Mouse (Mus musculus) cortical plate, adult 2 months (tissue): ENCODE measurements at regions not wholly inside any gene's neighbourhood (a gene's known extent, or its start where the extent isn't known, plus 50 kb on each side); places are given as distances from the start of the nearest gene placed in this dataset.
"Not testable (repeated sequence)": the region's sequence is repeated elsewhere in the genome, so short reads cannot be mapped to it uniquely, and the experiment has no call there.

ENCODE experiments used
- H3K27ac ChIP-seq: fragments of 200-500 bp; 2 replicates; pipeline ENCODE4 v1.5.1; 2012; ENCODE audit warnings: low read length, control low read depth, inconsistent platforms; ENCODE audit not compliant: insufficient read depth
- H3K4me1 ChIP-seq: fragments of 200-500 bp; 2 replicates; pipeline ENCODE4 v1.6.1; 2011; ENCODE audit warnings: low read length; ENCODE audit not compliant: control insufficient read depth, insufficient read depth
- H3K4me3 ChIP-seq: fragments of 200-500 bp; 2 replicates; pipeline ENCODE4 v1.5.1; 2011; ENCODE audit warnings: mild to moderate bottlenecking, low read length, control low read depth; ENCODE audit not compliant: insufficient read depth
- CTCF ChIP-seq: fragments of 200-500 bp; IDR thresholded peaks from 2 replicates; pipeline ENCODE4 v1.5.1; 2011; ENCODE audit warnings: mild to moderate bottlenecking, control low read depth, low read length; ENCODE audit not compliant: insufficient read depth; ENCODE audit errors: extremely low read depth
- POLR2A ChIP-seq: fragments of 200-500 bp; IDR thresholded peaks from 2 replicates; pipeline ENCODE4 v1.6.1; 2011; ENCODE audit warnings: mild to moderate bottlenecking, low read length, control low read depth; ENCODE audit not compliant: insufficient read depth; ENCODE audit errors: extremely low read depth

DNA sequence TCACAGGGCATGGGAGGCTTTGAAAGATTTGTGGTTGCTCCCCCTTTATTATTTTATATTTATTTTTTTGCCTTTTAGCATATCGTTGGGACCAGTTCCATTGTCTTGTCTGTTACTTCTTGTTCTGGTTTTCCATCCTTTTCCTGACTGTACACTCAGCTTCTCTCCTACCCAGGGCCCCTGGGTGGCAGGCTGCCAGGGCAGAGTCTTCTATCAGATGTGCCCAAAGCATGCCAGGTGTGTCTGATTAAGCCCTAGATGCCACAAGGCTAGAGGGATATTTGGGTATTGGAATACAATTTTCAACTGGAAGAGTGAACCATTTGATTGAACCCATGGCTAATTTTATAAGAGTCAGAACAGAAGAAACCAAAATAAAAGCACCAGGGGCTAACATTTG, 236.2 kb downstream of the Bcl11a start:
- Histone ChIP-seq H3K27ac (no peak overlapping the region), H3K4me1 (no peaks in the 10 kb centered on the region), H3K4me3 (no peak overlapping the region)
- TF ChIP-seq CTCF (no peak), POLR2A (no peak)

GRCm38 (mm10) chr11:24315582-24315981, 237.7 kb downstream of the Bcl11a start:
- H3K27ac ChIP-seq, result no peak overlapping the region
- H3K4me1 ChIP-seq, result no peaks in the 10 kb centered on the region
- TF ChIP-seq CTCF (no peak), POLR2A (no peak)
- H3K4me3 ChIP-seq, result no peak overlapping the region

- no peaks in the 10 kb centered on the region for H3K4me1 ChIP-seq
- no peak overlapping the region for H3K4me3 ChIP-seq
- no peak overlapping the region for H3K27ac ChIP-seq
- TF ChIP-seq CTCF (no peak), POLR2A (no peak)
These were observed 238.3 kb downstream of the Bcl11a start for GRCm38 (mm10) chr11:24316198-24316597.

DNA sequence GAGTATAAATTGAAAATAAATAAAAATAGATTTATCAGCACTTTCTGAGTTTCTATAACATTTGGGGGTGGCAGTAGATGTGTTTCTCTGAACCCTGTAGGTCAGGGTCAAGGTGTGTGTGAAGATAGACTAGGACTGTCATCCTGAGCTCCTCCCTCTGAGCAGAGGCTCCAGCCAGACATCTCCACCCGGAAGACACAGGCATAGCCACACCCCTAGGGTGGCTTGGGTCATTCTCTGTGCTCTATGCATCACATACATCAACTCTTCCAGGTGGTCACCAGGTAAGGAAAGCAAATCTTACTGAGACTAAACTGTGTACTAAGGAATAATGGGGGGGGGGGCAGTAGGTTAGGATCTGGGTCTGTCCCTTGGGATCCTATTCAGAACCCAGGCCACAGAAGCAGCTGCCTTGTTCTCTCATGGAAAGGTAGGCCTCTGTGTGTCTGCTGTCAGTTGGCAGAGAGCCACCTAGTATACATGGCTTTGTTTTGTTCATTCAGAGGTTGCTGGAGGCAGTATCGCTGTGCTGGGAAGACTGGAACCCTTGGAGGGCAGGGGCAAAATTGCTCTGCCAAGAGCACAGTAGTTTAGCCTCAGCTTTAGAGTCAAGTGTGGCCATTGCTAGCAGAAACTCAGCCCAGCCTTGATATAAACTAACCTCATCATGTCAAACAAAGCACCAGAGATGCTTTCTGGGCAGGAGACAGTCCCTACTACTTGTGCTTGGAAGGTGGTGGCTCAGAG, 240.3 kb downstream of the Bcl11a start:
- no peak overlapping the region for H3K4me3 ChIP-seq
- H3K27ac ChIP-seq, result no peak overlapping the region
- no peak for TF ChIP-seq POLR2A
- TF ChIP-seq CTCF, result no peak
- no peaks in the 10 kb centered on the region for H3K4me1 ChIP-seq

DNA sequence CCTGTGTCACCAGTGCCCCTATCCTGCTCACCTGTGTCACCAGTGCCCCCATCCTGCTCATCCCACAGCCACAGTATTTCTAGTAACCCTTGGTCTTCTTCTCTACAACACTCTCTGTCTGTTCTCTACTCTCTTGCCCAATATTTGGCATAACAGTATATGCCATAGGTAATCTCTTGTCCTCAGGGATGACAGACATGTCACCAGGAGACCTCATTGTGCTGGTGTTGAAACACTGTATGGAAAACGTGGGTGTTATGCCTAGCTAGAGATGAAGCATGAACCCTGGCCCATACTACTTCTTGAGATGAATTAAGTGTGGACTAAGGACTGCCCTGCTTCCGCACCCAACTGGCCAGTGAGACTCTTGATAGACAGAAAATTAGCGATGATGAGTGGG, 241.4 kb downstream of the Bcl11a start:
- H3K4me1 ChIP-seq, result no peaks in the 10 kb centered on the region
- TF ChIP-seq CTCF (no peak), POLR2A (no peak)
- H3K4me3 ChIP-seq, result no peak overlapping the region
- no peak overlapping the region for H3K27ac ChIP-seq

DNA sequence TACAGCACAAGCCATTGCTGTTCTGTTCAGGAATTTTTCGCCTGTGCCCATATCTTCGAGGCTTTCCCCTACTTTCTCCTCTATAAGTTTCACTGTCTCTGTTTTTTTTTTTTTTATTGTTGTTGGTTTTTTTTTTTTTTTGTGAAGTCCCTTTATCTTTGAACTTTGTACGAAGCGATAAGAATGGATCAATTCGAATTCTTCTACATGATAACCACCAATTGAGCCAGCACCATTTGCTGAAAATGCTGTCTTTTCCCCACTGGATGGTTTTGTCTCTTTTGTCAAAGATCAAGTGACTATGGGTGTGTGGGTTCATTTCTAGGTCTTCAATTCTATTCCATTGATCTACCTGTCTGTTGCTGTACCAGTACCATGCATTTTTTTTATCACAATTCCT, 244.6 kb downstream of the Bcl11a start:
- H3K4me3 ChIP-seq, H3K27ac ChIP-seq, H3K4me1 ChIP-seq: not testable (repeated sequence)

DNA sequence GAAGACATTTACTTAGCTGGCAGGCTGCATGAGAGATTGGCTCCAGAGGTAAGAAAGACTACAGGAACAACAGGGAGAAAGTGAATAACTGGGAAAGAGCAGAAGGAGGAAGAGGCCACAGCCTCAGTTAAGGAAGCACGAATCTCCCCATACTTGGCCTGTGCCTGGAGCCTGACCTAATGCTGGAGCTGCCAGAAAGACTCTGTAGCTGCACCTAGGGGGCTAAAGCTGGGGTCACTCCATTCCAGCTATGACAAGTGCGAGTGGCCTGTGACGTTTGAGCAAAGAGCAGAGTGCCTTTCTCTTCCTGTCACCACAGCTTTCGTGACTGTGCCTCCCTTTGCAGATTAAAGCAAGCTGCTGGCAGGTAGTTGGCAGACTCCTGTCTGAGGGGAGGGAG, 250.6 kb downstream of the Bcl11a start:
- no peak overlapping the region for H3K27ac ChIP-seq
- H3K4me1 ChIP-seq, result no peaks in the 10 kb centered on the region
- no peak overlapping the region for H3K4me3 ChIP-seq
- no peak for TF ChIP-seq POLR2A

GRCm38 (mm10) chr11:24330366-24331124, 252.7 kb downstream of the Bcl11a start:
- Histone ChIP-seq H3K27ac (no peak overlapping the region), H3K4me3 (no peak overlapping the region), H3K4me1 (no peaks in the 10 kb centered on the region)
- TF ChIP-seq POLR2A (no peak), CTCF (no peak)

DNA sequence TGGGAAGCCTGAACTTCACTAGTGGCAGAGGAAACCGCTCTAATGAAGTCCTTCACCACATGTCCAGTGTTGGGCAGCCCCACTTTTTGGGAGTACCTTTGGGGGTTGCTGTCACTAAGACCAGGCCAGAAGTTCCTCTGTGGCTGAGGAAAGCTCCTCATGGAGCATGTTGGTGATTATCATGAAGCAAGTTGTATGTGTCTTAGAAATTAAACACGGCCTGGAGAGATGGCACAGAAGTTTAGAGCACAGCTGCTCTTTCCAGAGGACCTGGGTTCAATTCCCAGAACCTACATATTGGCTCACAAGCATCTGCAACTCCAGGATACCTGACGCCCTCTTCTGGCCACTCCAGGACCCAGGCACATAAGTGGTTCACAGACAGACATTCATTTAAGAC, 254.4 kb downstream of the Bcl11a start:
- H3K4me3 ChIP-seq, result no peak overlapping the region
- H3K4me1 ChIP-seq, result no peaks in the 10 kb centered on the region
- H3K27ac ChIP-seq, result no peak overlapping the region
- TF ChIP-seq POLR2A (no peak), CTCF (no peak)

DNA sequence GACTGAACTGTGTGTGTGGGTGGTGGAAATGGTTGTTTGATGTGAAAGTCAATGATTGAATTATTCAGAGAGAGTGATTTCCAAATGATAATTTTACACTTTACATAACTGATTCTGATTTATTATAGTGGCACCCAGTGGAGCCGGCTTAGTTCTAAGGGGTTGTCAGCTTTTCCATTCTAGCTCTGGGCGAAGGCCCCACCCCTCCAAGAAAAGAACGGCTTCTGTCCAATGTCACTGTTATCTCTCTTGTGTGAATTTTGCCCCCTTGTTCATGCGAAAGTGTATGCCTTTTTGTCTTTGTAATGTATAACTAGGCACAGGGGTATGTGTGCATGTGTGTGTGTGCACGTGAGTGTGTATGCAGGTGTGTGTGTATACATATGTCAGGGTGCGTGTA, 255.3 kb downstream of the Bcl11a start:
- TF ChIP-seq CTCF (no peak), POLR2A (no peak)
- no peaks in the 10 kb centered on the region for H3K4me1 ChIP-seq
- no peak overlapping the region for H3K4me3 ChIP-seq
- H3K27ac ChIP-seq, result no peak overlapping the region
